Mouse (Mus musculus): Measurements from ENCODE around the gene Snta1.

The Snta1 gene

DNA sequence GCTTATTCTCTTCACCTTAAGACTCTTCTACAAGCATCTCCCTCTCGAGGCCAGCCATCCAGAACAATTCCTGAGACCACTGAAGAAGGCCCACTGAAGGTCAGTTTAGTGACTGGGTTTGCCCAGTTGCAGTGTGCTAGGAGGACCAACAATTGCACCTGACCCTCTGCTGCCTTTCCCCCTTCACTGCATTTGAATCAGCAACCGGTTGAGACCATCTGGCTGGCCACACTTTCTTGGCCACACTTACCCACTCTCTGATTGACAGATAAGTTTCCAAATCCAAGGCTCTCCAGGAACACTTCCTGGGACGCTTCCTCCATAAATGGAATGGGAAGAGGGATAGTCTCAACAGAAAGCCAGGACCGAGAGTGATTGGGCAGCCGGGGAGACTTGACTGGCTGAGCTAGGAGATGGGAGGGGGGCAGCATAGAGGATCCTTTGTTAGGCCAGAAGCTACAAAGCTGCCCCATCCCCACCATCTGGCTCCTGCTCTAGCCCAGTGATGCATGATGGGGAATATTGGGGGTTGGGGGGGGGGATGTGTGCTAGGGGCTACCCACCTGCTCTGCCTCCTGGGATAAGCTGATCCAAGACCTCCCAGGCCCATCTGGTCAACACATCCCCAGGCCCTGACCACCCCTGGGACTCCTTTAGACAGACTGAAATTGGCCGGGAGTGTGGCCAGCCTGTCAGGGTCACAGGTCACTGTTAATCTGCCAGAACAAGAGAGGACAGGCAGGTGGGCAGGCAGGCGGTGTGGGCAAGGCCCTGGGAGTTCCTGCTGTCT is 13.2 kb upstream of the Snta1 start:
- no peak for DNase-seq

DNA sequence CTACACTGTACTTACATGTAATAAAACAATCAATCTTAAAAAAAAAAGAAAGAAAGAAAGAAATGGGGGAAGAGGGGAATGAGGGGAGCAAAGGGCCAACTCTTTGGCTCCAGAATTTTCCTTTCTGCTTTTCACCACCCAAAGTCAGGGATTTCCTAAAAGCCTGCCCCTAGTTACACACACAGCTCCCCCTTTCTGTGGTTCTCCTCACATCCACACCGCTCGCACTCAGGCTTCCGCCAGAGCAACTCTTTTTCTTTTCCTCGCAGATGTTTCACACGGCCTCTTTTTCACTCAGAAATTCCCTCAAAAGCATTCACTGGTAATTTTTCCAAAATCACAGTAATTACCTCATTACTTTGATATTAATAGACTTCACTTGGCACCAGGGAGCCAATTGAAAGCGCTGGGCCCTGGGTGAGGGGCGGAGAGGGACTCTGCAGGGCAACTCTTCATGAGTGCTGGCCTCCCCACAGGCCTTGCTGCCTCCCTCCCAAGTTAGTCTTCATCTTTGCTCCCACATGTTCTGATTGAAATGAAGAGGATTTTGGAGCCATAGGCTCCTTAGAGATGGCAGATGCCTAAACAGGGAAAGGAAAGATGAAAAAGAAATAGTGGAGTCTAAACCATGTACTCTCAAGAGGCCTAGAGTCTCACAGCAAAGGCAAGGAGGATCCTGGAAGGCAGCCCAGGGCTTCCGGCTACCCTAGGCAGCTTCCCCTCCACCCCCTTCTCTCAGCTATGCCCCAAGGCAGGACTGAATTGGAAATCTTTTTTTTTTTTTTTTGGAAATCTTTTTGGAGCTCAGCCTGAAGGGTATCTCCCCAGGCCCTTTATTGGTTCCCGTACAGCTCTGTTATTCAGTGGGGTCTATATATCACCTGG is 12.0 kb upstream of the Snta1 start:
- DNase-seq: no peak

DNA sequence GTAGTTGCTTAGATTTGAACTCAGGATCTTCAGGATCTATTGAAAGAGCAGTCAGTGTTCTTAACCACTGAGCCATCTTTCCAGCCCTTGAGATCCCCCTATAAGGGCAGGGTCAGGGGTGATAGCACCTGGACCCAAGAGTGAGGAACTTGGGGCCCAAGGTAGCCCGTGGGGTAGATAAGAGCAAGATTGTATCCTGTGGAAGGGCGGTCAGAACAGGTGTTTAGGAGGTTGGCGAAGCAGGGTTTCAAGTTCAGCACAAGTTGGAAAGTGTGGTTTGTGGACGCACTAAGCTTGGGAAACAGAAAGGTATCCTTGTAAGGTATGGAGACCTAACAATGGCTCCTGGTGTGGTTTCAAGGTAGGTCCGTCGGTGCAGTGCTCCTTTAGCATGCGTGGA is 10.1 kb upstream of the Snta1 start:
- no peak for DNase-seq

DNA sequence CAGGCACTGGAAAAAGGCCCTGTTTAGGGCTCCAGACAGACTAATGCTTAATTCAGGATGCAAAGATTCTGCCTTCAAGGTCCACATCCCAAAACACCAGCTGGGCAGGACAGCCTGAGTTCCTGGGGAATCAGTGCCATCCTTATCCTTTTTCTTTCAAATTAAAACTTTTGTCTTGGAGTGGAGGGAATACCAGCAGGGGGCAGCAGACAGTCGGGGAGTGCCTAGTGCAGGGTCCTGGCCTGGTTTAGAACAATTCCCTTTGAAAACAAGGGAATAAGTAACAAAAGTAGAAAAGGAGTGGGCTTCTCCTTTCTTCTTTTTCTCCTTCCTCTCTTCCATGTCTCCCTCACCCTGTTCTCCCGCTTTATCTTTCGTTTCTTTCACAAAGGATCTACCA is 9.2 kb upstream of the Snta1 start:
- peak; percentile 72 for DNase-seq

DNA sequence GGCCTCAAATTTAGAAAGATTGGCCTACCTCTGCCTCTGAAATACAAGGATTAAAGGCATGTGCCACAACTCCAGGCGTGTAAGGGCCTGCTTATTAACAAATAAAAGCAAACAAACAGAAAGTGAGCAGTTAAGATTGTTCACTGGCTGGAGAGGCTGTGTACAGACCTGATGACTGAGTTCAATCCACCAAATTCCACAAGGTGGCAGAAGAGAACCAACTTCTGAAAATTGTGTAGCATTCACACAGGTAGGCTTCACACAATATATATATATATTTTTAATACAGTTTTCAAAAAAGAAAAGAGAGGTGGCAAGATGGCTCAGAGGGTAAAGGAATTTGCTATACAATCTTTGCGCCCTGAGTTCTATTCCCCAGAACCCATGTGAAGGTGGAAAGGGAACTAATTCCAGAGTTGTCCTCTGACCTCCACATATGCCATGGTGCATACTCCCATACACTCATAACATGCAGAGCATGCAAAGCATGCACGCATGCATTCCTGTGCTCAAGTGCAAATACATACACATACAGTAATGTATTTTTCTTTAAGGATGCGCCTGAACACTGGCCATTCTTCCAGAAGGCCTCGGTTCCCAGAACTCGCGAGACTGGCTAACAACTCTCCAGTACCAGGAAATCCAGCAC is 4.2 kb upstream of the Snta1 start:
- DNase-seq: no peak

DNA sequence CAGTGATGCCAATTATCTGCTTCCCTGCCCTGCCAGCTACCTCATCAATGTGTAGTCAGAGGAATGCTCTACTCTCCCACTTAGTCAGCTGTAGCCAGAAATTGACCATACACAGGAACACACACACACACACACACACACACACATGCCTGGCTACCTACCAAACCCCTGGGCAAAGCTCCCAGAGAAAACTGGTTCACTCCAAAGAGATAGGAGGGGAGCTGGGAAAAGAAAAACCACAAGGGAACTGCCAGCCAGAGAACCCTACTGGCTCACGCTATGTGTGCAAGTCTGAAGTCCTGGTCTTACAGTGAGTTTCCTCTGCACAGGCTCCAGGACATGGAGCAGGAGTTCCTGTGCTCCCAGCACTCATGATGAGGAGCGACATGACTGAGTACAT is 2.5 kb upstream of the Snta1 start:
- DNase-seq: no peak

DNA sequence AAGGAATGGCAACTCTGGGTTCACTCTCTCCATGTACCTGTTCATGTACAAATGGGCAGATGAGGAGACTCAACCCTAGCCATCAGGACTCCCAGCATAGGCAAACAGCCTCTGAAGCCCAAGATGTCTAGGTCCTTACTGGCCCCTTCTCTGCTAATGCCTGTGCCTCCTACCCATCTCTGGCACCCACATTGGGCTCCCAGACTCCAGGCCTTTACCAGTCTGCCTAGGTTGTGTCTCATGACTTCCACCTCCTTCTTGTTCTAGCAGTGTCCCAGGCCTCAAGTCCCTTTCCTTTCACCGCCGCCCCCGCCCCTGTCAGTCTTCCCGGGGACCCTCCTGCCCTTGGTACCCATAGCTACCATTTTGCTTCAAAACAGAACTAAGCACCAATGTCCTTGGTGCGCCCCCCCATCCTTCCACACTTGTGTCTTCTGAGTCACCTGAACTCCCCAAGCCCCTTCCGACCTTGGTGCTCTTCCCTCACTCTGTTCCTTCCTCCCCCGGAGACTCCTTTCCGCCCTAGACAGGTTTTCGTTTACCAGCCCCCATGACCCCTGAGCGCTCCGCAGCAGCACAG is 746 bp downstream of the Snta1 start:
- no peak for DNase-seq

DNA sequence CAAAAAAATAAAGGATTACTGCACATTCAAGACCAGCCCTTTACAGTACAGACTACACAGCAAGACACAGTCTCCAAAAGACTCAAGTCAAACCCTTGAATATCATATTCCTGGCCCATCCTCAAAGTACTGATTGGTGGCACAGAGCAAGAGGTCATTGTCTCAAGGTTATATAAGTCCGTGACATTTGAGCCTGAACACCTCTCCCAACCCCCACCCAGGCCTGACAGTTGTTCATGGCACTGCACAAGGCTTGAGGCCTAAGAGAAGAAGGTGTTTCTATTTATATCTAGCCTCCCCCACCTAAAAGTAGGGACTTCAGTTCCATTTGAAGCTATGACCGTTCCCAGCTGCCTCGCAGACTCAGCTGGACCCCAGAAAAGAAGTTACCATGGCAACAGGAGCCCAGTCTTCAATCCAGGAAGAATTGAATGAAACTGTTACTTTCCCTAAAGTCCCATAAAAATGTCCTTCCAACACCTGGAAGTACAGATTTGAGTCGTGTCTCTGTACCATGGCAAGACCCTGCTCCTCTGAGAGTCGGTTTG is 2.4 kb downstream of the Snta1 start:
- DNase-seq: no peak

DNA sequence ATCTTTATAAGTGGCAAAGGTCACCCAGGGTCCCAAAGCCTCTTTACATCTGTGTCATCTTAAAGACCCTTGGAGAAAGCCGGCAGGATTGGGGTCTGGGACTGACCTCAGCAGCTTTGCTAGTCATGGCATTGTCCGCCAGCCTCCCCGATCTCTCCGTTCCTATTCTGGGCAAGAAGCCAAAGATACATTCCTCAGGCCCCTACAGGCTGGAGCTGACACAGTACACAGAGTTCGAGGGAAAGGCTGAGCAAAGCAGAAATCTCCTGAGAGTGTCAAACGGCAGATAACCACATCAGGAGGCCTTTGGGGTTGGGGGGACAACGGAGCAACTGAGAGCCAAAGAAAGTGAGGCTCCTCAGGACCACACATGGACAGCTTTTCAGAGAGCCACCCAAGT is 5.1 kb downstream of the Snta1 start:
- DNase-seq: peak; percentile 32

DNA sequence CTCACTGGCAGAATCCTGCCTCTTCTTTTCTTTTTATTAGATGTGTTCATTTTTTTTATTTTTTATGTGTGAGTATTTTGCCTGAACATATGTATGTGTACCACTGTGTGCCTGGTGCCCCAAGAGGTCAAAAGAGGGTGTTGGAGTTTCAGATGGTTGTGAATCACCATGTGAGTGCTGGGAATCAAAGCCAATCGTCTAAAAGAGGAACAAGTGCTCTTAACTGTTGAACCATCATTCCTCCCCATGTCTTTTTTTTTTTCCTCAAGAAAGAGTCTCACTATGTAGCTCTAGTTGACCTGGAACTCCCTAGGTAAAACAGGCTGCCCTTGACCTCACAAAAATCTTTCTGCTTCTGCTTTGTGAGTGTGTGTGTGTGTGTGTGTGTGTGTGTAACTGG is 5.9 kb downstream of the Snta1 start:
- no peak for DNase-seq

DNA sequence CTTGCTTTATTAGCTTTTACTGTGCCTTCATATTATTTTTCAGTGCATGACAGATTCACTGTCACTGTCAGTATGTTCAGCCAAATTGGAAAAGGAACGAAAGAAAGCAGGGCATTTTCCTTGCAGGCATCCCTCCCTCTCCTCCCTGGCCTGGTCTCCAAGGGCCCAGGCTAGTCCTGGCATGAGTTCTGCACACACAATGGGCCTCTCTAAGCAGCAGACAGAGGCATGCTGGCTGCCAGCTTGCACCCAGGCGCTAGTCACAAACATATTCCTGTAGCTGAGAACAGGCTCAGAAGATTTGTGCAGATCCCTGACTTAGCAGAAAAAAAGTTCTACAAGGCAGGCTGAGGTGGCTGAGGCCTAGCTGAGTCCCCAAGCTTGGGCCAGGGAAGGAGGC is 8.6 kb downstream of the Snta1 start:
- no peak for DNase-seq

DNA sequence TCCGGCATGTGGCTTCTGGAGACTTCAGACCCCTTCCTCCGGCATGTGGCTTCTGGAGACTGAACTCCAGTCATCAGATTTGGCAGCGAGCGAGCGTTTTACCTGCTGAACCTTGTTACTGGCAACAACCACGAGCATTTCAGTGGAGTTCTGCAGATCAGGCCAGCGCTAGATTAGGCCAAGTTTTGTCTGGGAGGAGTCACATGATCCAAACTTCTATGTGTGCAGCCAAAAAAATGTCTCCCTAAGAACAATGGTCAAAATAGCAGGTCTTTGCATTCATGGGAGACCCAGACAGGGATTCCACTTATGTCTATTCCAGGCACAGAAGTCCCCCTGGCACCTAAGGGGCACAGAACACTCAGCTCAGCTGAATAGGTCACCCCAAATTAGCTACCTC is 9.6 kb downstream of the Snta1 start:
- no peak for DNase-seq

DNA sequence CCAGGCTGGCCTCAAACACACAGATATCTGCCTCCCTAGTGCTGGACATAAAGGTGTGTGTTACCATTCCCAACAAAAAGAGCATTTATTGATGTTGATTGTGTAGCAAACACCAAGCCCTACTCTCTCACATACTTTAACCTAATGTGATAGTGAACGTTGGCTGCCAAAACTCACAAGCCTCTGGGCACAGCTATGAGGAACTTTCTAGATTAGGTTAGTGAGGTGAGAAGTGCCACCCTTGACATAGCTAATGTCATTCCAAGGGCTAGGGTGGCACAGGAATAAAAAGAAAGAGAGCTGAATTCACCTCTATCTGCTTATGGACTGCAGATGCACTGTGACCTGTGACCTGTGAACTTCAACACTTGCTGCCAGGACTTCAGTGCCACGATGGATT is 11.4 kb downstream of the Snta1 start:
- no peak for DNase-seq

DNA sequence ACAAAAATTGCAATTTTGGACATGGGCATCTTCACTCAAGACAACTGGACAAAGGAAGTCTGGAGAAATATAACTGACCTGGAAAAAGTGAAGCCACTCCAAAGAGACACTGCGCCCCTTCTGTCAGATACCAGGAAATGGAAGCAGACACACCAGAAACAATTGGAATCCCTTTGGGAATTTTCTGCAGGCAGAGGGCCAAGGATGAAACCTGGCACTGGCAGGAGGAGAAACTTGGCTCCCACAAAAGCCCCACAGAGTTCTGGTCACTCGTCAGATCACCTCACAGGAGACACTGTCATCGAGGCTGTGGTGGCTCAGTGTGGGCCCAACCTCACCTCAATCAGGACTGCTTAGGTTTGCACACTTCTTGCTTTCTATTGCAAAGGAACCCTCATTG is 13.3 kb downstream of the Snta1 start:
- no peak for DNase-seq

DNA sequence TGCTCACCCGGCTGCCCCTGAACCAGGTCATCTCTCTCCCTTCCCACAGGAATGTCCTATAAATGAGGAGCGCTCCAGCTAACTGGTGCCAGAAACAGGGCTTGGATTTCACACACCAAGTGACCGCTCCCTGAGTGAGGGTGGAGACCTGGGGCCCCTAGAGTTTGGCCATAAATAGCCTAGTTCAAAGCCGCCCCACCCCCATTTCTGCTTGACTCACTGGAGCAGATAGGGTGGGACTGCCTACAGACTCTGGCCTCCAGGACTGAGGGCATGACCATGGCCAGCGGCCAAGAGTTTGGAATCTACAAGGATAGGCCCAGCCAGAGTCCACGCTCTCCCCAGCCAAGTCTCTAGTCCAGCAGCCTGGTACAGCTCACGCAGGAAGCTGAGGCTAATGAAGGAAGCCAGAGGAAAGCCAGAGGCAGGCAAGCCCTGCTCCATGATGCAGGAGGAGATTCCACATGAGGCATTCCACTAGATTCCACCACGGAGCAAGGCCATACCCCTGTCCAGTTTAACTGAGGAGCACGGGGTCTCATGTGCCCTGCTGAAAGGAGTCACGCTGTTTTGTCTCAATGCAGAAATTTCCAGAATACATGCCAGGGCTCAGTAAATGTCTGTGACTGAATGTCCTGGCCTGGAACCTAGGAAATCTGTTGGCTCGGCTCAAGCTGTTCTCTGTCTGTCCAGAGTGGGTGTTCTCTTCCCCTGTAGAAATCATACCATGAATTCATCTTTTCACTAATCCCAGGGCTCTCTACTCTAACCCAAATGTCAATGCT is 17.5 kb downstream of the Snta1 start:
- DNase-seq: peak; percentile 62

DNA sequence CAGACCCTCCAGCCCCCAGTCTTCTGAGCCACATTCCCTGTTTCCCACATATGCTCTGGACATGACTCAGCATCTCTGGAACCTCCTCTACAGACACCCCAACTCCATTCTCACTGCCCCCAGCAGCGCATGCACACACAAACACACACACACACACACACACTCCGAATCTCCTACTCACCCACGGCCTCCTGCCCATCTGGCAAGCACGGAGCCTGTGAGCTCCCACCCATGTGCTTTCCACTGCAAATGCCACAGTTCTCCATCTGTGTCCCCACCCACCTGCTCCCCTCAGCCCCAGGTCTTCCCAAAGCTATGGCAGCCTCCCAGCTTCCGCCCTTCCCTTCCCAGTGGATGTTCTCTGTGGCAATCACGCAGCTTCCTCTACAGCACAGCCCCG is 28.8 kb downstream of the Snta1 start:
- no peak for DNase-seq

DNA sequence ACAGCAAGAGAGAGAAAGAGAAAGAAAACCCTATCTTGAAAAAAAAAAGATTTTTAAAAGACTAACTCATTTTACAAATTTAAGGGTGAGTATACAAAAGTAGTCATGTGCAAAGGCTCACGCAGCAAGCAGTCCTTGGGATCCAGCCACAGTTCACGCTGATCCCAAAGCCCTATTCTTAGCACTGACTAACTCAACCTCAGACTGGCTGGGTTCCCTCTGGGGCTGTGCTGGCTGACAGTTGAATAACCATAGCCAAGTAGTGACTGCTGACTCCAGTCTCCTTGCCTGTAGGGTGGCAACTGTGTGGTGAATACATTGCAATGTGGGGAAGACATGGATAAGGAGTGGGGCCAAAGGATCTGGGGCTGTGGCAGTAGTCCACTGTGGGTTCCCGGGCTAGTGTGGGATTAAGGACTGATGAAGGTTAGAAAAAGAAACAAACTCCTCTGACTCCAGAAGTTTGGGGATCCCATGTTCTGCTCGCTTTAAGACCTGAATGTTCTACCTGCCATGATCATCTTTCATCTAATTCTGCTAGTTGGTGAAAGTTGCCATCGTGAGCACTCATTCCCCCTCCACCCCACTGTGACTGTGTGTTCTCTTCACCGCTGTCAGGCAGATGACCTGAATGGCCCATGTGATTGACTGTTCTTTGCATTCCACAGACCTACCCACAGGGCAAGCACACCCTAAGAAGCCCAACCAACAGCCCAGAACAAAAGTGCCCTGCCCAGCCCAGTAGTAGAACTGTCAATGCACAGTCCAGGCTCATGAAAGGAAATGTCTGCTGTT is 32.9 kb downstream of the Snta1 start:
- DNase-seq: no peak

DNA sequence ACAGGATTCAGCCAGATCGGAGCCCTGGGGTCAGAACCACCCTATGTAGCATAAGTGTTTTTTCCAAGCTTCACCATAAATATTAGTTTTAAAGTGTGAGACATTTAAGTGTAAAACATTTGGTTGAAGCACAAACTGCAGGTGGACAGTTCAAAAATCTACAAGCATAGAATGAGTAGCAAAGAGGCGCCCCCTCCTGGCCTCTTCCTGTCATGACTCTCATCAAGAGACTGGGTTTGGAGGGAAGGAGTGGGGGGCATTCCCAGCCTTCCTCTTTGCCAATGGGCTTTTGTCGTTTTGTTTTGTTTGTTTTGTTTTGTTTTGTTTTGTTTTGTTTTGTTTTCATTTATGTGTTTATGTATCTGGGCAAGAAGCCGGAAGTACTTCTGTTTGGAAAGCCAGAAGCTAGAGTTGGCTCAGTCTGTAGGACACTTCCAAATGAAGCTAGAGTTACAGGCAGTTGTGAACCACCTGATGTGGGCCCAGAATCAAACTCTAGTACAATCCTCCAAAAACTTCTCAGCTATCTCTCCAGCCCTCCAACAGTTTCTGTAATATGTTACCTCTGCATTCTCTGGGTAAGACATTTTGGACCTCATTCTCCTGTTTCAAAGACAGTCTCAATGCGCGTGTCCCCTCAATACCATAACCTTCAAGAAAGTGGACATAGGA is 33.8 kb downstream of the Snta1 start:
- DNase-seq: peak; percentile 77

DNA sequence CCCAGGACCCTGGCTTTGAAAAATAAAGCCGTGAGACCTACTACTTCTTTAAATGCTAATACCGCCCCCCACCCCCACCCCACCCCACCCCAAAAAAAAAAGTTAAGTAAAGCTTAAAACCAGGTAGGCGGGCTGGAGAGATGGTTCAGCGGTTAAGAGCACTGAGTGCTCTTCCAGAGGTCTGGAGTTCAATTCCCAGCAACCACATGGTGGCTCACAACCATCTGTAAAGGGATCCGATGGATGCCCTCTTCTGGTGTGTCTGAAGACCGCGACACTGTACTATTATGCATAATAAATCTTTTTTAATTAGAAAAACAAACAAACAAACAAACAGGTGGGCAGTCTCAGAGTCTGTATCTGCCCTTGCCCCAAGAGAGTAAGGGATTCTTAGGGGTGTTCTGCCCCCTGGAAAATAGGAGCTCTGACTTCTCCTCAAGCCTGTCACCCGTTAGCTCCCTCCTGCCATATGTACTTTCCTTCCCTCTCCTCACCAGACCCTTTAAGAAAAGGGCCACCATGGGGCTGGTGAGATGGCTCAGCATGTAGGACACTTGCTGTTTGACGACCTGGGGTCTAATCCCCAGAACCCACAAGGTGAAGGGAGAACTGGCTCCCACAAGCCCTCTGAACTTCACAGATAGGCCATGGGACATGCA is 34.9 kb downstream of the Snta1 start, which contains the start of gene Cdk5rap1:
Gene Cdk5rap1, minus strand, starts transcription at position 169 of the 659 bp plus-strand sequence.
- no peak for DNase-seq
